Mouse (Mus musculus): ENCODE results near the gene Slc13a5.
A peak's percentile ranks its signal among the peaks of the same experiment; 100 is the strongest.

The Slc13a5 gene

GRCm38 (mm10) chr11:72203440-72203839 lies 63.6 kb downstream of the Slc13a5 start:
- DNase-seq, result peak; percentile 78

- peak; percentile 82 for DNase-seq
These were observed 70.5 kb downstream of the Slc13a5 start for GRCm38 (mm10) chr11:72196506-72196905.

GRCm38 (mm10) chr11:72194259-72194658 lies 72.8 kb downstream of the Slc13a5 start:
- no peak for DNase-seq
